Mouse (Mus musculus) lung, adult 18-20 months (tissue): ENCODE measurements around the gene Auts2.

ENCODE experiments used
- DNase-seq, 2 experiments: peaks; one replicate each; pipeline ENCODE4 v3.0.0; 2022; ENCODE audit warnings: mixed read lengths in 2 of 2

Gene Auts2

DNA sequence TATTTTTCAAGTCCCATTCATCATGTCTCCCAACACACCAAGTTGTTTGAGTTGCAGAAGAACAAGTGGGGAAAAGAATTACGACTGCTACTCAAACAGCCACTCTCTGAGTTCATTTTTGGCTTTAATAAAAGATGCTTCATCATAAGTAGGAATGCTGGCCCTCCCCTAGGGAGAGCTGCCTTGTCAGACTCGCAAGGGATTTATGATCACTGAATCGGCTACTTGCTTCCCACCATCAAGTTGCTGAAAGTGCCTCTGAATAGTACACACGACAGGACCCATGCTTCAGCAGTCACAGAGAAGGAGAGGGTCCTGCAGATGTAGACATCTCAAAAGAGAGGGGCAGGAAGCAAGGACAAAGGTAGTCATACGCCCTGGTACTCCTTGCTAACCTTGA, 162.9 kb downstream of the Auts2 start:
- DNase-seq = no peak

- DNase-seq = peak; percentile 41 to 54
These were observed 164.2 kb downstream of the Auts2 start for GRCm38 (mm10) chr5:132378977-132379376.

DNA sequence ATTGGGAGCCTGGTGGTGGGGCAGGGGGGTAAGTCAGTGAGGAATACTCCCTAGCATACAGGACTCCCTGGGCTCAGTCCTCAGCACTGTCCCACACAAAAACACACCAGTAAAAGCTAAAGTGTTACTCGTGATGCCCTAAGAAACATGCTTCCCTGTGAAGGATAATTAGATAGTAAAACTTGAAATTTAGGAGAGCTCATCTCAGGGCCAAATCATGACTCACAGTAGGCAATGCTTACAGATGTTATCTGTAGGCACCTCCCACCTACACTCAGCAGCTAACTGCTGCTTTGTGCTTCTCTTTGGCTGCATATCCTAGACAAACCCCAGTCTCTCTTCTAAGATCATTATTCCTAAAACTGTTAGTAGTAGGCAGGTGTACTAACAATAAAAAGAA, 168.0 kb downstream of the Auts2 start:
- no peak for DNase-seq

DNA sequence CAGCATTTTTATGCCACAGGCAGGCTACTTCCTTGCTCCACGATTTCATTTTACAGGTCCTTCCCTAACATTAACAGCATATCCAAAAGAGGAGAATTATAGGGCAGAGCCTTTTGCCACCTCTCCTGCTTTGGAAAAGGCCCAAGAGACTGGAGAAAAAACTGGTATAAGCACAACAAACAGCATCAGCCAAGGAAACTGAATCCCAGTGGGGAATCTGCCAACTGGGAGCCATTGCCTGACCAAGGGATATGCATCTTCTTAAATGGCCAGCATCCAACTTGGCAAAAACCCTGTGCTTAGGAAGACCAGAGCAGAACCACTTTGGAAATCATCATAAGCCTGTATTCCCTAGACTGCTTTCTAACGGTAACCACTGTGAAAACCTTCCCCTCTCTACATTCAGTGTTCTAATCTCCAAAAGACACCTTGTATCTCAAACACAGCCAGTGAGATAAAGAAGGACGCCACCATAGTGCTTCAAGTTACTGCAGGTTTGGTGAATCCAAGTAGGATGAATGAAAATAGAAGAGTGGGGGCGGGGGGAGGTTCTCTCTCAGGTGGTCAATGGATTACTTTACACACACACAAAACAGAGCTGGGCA, 169.6 kb downstream of the Auts2 start:
- no peak for DNase-seq

DNA sequence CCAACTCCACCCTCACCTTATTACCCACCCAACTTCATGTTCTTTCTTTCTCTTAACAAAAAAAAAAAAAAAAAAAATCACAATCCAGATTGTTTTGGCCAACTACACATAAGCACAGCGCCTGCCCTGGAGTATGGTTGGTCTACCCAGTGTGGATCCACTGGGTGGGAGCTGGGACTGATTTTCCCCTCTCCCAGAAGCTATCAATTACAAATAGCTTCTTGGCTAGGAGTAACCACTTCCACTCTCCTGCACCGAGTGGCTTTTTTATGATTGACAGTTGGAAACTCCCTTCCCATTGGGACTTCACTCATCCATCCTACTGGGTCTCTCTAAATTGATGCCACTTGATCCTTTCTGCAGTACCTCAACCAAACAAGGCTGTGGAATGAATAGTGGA, 170.5 kb downstream of the Auts2 start:
- no peak for DNase-seq

- DNase-seq = peak in 1 of 2 experiments; percentile 13
These were observed 174.5 kb downstream of the Auts2 start for GRCm38 (mm10) chr5:132368678-132369088.

- DNase-seq = no peak
These were observed 181.9 kb downstream of the Auts2 start for GRCm38 (mm10) chr5:132361276-132361675.

DNA sequence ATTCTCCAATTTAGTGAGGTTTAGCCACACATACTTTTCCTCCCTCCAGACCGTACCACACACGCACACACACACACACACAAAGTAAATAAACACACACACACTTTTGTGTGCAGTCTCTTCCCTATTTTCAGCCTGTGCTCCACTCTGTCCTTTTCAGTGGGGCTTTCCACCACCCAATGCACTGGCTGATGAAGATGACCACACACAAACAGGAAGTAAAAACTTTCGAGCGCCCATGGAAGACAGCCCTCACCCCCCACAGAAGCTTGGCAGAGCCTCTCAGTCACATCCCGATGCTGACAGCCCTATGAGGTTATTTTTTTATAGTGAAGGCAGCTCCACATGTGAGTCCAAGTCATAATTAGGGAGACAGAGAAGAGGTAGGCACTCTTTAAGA, 185.4 kb downstream of the Auts2 start:
- no peak for DNase-seq

DNA sequence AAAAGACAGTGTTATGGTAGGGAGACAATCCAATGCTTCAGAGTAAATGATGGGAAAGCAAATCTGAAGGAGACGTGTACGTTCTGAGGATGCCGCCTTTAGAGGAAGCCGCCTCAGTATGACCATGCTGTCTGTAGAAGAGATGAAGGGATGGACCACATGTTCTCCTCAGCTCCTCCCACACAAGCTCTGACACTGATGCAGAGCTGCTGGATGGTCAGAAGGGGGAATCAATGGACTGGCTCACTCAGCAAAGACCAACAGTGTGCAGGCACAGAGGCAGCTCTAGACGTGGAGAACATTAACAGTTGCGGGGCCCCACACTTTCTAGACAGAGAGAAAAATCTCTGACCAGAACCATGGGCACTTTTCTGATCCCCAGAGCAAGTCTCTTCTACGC, 187.2 kb downstream of the Auts2 start:
- no peak for DNase-seq

GRCm38 (mm10) chr5:132352437-132352836, 190.7 kb downstream of the Auts2 start:
- DNase-seq = no peak

- DNase-seq = no peak
These were observed 192.0 kb downstream of the Auts2 start for GRCm38 (mm10) chr5:132351139-132351538.

DNA sequence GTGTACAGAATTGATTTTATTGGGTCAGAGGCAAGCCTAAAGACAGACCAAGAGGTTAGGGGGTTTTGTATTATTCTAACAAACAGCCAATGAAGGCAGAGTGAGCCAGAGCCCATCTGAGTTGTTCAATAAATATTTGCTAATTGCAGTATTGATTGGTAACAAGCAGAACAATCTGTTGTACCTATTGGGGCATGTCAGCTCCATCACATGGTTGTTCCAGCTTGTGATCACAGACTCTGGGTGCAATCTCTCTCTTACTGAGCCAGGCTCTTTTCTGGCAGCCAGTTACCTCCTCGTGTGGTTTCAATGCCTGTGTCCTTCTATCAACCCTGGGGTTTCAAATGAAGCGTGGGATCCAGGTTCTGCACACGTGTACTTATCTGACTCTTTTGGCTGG, 201.8 kb downstream of the Auts2 start:
- no peak for DNase-seq

DNA sequence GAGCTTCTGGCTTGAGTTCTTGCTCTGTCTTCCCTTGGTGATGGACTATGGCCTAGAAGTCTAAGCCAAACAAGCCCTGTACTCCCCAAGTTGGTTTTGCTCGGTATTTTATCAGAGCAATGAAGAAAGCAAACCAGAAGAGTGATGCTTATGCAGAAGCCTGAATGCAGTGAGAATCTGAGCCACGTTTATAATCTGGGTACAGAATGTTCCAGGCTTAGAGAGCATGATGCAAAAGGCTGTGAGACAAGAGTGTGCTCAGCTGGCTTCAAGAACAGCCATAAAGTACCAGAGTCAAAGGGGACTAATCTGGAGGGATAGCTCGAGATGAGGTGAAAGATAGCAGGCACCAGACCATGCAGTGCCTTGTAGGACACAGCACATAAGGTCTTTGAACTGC, 205.5 kb downstream of the Auts2 start:
- DNase-seq = peak; percentile 14 to 41

- peak in 1 of 2 experiments; percentile 2 for DNase-seq
These were observed 207.4 kb downstream of the Auts2 start for GRCm38 (mm10) chr5:132335719-132336118.

- DNase-seq = peak in 1 of 2 experiments; percentile 26
These were observed 208.3 kb downstream of the Auts2 start for GRCm38 (mm10) chr5:132334796-132335195.

DNA sequence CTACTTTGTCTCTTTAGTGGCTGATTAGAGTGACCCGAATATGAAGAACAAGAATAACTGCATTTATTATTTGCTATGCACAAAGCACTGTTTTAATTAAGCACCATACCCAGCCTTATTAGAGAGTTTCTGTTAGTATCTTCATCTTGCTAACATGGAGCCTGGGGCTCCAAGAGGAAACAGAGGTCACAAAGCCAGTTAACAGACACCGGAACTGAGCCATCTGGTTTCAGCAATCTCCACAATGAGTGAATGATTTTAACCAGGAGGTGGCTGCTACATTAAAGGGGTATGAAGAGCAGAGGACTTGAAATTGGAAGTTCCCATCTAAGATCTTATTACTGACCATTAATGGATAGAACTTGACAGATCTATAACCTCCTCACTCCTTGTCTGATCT, 209.4 kb downstream of the Auts2 start:
- DNase-seq = no peak

DNA sequence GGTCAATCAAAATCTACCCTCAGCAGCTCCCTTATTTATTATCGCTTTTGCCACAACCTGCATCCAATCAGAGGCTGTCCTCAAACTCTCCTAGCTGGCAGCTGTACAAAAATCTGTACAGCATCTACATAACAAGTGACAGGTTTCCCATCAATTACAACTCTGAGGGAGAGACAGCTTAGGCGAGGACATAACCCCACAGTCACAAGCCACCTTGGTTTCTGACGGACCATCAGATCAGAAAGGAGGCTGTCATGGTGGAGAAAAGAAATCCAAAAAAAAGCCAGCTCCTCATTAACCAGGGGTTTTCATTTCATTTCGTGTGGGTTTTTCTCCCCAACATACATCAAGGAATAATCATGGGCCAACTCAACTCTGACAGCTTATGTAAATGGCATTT, 210.6 kb downstream of the Auts2 start:
- no peak for DNase-seq

DNA sequence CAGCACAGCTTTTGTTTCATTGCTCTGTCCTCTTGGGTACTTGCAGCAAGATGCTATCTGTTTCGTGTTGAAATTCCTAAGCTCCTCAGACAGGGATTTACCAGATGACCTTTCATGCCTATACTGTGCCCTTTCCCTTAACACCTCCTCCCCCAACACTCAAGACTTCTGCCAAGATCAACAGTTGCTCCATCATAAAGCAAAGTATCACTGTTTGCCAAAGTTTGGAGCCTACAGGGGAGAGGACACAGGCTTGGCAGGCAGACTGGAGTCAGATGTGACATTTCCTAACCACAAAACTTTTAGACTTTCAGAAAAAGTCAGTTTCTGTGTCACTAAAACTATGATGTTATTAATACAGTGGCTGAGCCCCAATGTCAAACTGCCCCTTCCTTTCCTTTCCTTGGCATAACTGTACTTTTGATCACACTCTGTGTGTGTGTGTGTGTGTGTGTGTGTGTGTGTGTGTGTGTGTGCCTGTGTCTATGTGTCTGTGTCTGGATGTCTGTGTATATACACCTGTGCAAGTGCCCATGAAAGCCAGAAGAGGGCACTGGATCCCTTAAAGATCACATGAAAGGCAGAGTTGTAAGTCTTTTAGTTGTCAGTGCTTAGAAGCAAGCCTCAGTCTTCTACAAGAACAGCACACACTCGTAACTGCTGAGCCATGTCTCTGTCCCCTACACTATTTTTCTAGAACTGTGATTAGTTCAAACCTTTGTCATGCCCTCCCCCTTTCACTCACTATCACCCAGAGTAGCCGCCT, 213.8 kb downstream of the Auts2 start:
- peak; percentile 62 to 80 for DNase-seq

DNA sequence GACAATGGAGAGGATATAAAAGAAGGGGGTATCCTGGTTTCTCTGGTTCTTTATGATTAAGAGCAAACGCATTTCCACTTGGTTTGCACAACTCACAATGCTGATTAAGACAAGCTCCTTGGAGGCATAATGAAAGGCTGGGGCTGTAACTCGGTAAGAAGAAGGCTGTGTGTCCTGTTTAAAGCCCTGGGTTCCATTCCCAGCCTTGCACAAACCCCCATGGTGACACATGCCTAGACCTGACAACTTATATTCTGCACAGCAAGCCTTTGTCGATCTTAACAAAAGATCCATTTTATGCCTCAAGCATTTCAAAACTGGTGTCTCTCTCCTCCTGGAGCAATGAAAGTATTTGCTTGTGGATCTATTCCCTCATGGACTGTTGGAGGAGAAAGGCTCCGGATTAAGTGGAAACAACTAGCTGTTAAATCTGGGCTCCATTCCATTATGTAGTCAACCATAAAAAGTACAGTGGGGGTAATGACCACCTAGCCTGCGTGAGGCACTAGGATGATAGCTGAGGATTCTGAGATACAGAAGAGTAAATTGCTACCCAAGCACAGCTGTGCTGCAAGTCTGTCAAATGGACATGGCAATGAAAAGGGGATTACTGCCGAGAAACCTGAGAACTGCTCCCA, 218.8 kb downstream of the Auts2 start:
- DNase-seq = no peak

DNA sequence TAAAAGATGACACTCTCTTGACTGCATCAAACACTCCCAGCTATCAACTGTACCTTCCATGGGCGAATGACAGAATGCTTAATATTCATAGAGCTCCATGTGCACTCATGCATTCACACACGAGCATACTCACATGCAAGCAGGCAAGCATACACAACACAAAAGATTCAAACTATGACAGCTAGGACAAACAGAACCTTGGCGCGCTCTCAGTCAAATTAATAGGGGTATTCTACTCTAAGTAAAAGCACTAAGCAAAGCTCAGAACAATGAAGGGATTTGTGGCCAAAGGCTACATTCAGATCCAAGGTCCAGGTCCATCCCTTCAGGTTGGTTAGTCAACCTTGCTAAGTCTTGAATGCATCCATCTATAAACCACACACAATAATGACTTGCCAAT, 219.5 kb downstream of the Auts2 start:
- DNase-seq = no peak

DNA sequence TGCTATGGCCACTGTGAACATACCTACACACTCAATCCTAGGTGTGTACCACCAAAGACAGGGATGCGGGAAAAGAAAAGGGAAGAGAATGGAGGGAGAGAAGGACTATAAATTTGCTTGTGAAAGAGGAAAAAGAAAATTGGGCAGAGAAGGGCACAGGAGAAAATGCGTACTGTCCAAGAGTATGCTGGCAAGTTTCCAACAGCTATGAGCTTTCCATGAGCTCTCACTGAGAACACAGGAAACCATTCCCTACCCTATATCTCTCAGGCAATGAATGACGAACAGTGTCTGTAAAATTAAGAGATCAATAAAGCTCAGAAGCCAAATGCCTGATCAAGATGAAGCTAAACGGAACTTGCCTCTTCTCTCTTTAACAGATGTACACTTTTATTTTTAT, 220.2 kb downstream of the Auts2 start:
- DNase-seq = no peak

DNA sequence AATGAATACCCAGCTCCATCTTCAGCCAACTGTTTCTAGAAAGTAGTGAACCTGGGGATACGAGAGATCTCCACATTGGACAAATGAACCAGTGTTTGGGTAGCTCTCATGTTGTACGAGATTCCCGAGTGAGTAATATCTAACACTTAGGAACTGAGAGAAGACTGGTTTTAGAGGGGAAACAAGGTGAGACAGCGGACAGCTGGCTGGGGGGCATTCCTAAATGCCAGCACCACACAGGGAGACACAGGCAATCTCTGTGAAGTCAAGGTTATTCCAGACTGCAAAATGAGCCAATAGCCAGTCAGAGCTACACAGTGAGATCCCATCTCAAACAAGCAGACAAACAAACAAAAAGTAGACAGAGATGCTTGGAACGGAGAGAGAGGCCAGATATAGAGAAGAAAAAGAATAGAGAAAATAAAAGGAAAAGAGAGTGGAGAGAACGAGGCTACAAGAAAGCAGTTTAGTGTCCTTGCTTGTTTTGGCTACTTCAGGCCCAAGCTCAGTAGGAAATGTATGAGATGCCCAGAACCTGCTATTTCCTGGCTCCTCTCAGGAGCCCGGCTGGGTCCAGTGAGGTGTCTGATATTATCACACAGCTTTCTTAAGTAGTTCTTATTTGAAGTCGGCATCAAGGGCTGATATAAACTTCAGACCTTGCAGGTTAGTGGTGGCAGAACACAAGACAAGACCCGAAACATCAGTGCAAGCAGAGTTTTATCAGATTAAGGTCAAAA, 224.9 kb downstream of the Auts2 start:
- DNase-seq = no peak

DNA sequence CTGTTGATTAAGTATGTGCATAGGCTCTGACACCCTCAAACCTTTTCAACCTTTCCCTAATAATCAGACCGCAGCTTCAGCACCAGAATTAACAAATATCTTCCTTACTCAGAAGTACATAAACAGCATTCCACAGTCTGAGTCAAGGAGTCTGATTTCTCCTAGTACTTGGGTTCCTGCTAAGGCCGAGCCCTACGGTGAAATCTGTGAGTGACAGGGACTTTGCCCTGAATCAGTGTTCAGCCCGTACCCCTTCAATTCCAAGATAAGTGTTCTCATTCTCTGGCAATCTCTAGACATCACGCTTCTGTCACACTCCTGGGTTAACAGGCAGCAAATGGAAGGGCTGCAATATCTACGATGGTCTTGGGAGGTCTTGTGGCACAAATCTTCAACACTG, 226.2 kb downstream of the Auts2 start:
- DNase-seq = no peak
